Mouse (Mus musculus) stomach, embryonic 14.5 days (tissue): ENCODE data around the gene Hcn3. TPM values are rescaled to one million over a fixed set of nuclear protein-coding genes. Genes with fewer than 3 reads are reported as not detected.
A peak's percentile ranks its signal among the peaks of the same experiment; 100 is the strongest.
"Not testable (repeated sequence)": the region's sequence is repeated elsewhere in the genome, so short reads cannot be mapped to it uniquely, and the experiment has no call there.

Source experiments
- ATAC-seq: fragments of 200-750 bp; cut with Nextera tagmentation; 2 replicates; pipeline ENCODE4 v1.8.0; 2017; ENCODE audit warnings: low read depth, moderate TSS enrichment; ENCODE audit not compliant: insufficient number of reproducible peaks, insufficient read depth, low FRiP score
- H3K27ac ChIP-seq: fragments of 300-500 bp; sonication (generic); 2 replicates; pipeline ENCODE4 v1.5.1; 2014; ENCODE audit warnings: mild to moderate bottlenecking, low read length, moderate library complexity, mixed read lengths
- H3K27me3 ChIP-seq: fragments of 300-500 bp; sonication (generic); 2 replicates; pipeline ENCODE4 v1.6.1; 2014; ENCODE audit warnings: low read length, control low read depth, mixed read lengths; ENCODE audit not compliant: control insufficient read depth, insufficient read depth
- H3K36me3 ChIP-seq: fragments of 300-500 bp; sonication (generic); 2 replicates; pipeline ENCODE4 v1.6.1; 2014; ENCODE audit warnings: mild to moderate bottlenecking, control low read depth, low read length, moderate library complexity, mixed read lengths; ENCODE audit not compliant: control insufficient read depth, insufficient read depth
- H3K4me1 ChIP-seq: fragments of 300-500 bp; sonication (generic); 2 replicates; pipeline ENCODE4 v1.6.1; 2014; ENCODE audit warnings: low read length, control low read depth, mixed read lengths; ENCODE audit not compliant: control insufficient read depth, insufficient read depth
- H3K4me2 ChIP-seq: fragments of 300-500 bp; sonication (generic); replicated peaks from 2 replicates; pipeline ENCODE4 v1.6.1; 2014; ENCODE audit warnings: low read depth, low read length, control low read depth
- H3K4me3 ChIP-seq: fragments of 300-500 bp; sonication (generic); 2 replicates; pipeline ENCODE4 v1.5.1; 2014; ENCODE audit warnings: low read depth, low read length, control low read depth
- H3K9ac ChIP-seq: fragments of 300-500 bp; sonication (generic); replicated peaks from 2 replicates; pipeline ENCODE4 v1.6.1; 2014; ENCODE audit warnings: low read depth, mild to moderate bottlenecking, control low read depth, low read length, moderate library complexity, mixed read lengths
- H3K9me3 ChIP-seq: fragments of 300-500 bp; sonication (generic); 2 replicates; pipeline ENCODE4 v1.6.1; 2016; ENCODE audit warnings: low read depth, low read length, control low read depth; ENCODE audit not compliant: control insufficient read depth
- WGBS: fragments of 180-500 bp; shearing (Covaris S2); extraction: QIAGEN DNeasy Blood & Tissue Kit; methylation state at CpG from one replicate; pipeline ENCODE4 v1.1.7; 2014; 5-methylcytosine and 5-hydroxymethylcytosine counted together
- polyA plus RNA-seq: library from polyadenylated mRNA; unstranded; fragments of >200 nt; fragmentation: Nextera tagmentation; extraction: Ambion mirVana; gene quantifications from 2 replicates; pipeline ENCODE4 v1.2.1, GENCODE M21; 2014

Gene Hcn3
- polyA plus RNA-seq, 1 experiment from 2014 or later = 1.9 TPM

DNA sequence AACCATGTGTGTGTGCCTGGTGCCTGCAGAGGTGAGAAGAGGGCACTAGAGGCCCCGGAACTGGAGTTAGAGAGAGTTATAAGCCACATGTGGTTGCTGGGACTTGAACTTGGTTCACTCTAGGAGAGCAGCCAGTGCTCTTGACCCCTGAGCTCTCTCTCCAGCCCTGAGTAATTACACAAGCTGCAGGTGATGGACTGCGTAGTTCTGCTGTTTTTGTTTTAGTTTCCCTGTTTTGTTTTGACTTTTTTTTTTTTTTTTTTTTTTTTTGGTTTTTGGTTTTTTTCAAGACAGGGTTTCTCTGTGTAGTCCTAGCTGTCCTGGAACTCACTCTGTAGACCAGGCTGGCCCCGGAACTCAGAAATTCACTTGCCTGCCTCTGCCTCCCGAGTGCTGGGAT, 1.8 kb upstream of the Hcn3 start:
- Histone ChIP-seq H3K4me1 (peaks cover 26% of the 10 kb centered on the region), H3K9me3 (no peaks in the 10 kb centered on the region), H3K36me3 (peaks cover 7% of the 10 kb centered on the region; the same call in 1 of the 2 replicates), H3K27ac (no peak overlapping the region), H3K9ac (no peak overlapping the region), H3K4me2 (no peak overlapping the region), H3K4me3 (no peak overlapping the region), H3K27me3 (no peaks in the 10 kb centered on the region)
- ATAC-seq = no peak
- WGBS = 85% methylated on average over 4 of the region's 4 CpGs

DNA sequence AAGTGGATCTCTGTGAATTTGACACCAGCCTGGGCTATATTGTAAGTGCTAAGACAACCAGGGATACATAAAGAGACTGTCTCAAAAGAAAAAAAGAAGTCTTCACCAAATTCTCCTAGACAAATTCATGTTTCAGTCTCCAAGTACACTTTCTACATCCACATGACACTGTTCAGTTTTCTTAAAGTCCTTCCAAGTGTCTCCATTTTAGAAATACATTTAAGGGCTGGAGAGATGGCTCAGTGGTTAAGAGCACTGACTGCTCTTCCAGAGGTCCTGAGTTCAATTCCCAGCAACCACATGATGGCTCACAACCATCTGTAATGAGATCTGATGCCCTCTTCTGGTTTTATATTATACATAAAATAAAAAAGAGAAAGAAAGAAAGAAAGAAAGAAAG, 1.2 kb upstream of the Hcn3 start:
- not testable (repeated sequence) for H3K9me3 ChIP-seq, H3K4me2 ChIP-seq, H3K27me3 ChIP-seq, H3K27ac ChIP-seq, H3K4me3 ChIP-seq, H3K9ac ChIP-seq, ATAC-seq, H3K36me3 ChIP-seq
- H3K4me1 ChIP-seq = peaks cover 21% of the 10 kb centered on the region

DNA sequence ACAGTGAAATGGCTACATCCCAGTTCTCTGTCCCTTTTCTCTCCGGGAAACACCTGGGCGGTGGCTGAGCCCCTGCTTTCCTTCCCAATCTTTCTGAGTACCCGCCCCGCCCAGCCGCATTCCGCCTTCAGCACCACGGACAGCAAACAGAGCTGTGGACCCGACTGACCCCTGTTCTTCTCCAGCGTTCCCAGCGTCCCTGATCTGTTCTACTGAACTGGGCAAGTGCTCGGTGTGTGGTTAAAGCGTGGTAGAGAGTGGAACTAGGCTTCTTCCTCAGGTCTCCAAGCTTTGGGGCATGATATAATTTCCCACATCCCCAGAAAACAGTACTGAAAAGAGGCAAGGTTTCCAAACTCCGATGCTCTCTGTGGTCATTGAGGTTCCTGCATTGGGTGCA, 785 bp downstream of the Hcn3 start:
- no peaks in the 10 kb centered on the region for H3K9me3 ChIP-seq
- H3K4me1 ChIP-seq = peaks cover 13% of the 10 kb centered on the region
- no peaks in the 10 kb centered on the region for H3K36me3 ChIP-seq
- H3K4me2 ChIP-seq = peak overlapping the region; percentile 96
- H3K4me3 ChIP-seq = peak overlapping the region; percentile 60
- no peak overlapping the region for H3K27ac ChIP-seq
- ATAC-seq = peak; percentile 12; the same call in 1 of the 2 replicates
- WGBS = 0% methylated on average over 13 of the region's 13 CpGs
- H3K27me3 ChIP-seq = no peaks in the 10 kb centered on the region
- no peak overlapping the region for H3K9ac ChIP-seq

DNA sequence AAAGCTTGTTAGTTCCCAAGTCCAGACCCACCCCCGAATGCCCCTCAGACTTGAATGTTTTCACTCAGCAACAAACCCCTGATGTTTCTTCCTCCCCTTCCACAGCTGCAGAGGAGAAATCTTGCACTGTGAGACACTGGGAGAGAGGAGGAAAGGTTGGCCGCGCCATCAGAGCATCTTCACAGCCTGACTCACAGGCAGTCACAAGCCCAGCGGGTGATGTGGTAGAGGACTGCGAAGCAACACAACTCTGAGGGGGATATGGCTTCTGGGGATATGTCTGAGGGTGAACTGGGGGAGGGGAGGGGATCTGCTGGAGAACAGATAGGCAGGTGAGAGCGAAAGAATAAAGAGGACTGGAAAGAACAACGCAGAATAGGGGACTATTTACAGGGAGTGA, 1.3 kb downstream of the Hcn3 start:
- Histone ChIP-seq H3K9me3 (no peaks in the 10 kb centered on the region), H3K36me3 (no peaks in the 10 kb centered on the region), H3K4me1 (0 out of 2 replicates have a peak, but pooled peaks cover 8% of the 10 kb centered on the region), H3K27me3 (no peaks in the 10 kb centered on the region), H3K9ac (no peak overlapping the region), H3K4me3 (no peak overlapping the region), H3K4me2 (no peak overlapping the region), H3K27ac (no peak overlapping the region)
- ATAC-seq = no peak
- WGBS = 17% methylated on average over 7 of the region's 7 CpGs

DNA sequence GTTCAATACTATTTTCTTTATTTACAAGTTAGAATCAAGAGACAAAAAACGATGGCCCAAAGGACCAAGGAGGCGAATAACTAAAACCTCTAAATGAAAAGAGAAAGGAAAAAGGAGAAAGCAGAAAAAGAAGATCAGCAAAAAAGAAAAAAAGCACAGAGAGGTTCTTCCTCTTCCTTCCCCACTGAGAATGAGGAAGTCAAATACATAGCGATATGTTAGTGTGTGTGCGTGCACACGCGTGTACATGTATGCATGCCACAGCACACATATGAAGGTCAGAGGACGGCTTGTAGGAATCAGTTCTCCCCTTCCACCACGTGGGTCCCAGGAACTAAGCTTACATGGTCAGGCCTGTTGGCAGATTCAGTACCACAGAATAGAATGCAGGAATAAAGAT, 3.0 kb downstream of the Hcn3 start:
- H3K4me1 ChIP-seq = 0 out of 2 replicates have a peak, but pooled peaks cover 8% of the 10 kb centered on the region
- no peaks in the 10 kb centered on the region; the same call in 1 of the 2 replicates for H3K27me3 ChIP-seq
- no peaks in the 10 kb centered on the region for H3K36me3 ChIP-seq
- 89% methylated on average over 8 of the region's 8 CpGs for WGBS
- no peak overlapping the region for H3K27ac ChIP-seq
- no peak overlapping the region for H3K4me3 ChIP-seq
- no peak for ATAC-seq
- no peak overlapping the region for H3K9ac ChIP-seq
- no peak overlapping the region for H3K4me2 ChIP-seq
- no peaks in the 10 kb centered on the region for H3K9me3 ChIP-seq

DNA sequence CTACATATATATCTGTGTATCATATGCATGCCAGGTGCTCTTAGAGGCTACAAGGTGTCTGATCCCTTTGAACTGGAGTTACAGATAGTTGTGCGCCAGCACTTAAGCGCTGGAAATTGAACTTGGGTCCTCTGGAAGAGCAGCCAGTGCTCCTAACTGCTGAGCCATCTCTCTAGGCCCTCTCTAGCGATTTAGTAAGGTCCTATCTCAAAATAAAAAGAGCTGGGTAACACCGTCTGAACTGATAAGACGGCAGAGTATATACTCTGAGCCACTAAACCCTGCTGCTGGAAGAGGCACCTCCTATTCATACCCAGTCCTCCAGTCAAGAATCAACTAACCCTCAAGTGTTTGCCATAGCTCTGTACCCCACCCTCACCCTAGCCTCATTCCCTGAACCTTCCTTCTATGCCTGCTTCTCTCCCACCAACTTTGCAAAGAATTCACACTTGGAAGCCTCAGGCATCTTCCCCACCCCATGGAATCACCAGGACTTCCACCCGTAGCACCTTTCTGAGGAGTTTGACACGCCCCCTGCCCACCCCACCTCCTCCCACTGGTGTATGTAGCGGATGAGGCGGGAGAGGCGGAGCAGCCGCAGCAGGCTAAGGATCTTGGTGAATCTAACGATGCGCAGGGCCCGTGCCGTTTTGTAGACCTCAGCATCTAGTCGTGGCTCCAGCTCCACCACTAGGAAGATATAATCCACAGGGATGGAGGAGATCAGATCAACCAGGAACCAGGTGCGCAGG, 7.7 kb downstream of the Hcn3 start:
- Histone ChIP-seq H3K4me3 (no peak overlapping the region), H3K9ac (no peak overlapping the region), H3K36me3 (no peaks in the 10 kb centered on the region), H3K4me1 (no peaks in the 10 kb centered on the region), H3K27me3 (peaks cover 5% of the 10 kb centered on the region; the same call in 1 of the 2 replicates), H3K27ac (no peak overlapping the region), H3K9me3 (no peaks in the 10 kb centered on the region), H3K4me2 (no peak overlapping the region)
- WGBS = 44% methylated on average over 17 of the region's 17 CpGs
- ATAC-seq = no peak

DNA sequence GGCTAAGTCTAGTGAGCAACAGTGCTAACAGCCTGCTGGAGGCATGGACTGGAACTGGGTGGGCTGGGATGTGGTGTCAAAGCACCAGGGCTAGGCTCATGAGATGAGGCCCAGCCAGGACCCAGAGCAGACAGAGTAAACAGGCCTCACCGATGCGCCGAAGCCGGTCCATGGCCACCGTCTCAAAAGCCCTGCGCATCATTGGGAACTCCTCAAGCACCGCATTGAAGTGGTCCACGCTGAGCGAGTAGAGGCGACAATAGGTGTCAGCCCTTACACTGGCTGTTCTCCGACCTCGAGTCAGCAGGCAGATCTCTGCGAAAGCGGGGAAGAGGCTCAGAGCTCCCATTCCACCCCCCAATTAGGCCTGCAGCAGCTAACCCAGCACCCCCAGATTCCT, 11.4 kb downstream of the Hcn3 start:
- peaks cover 5% of the 10 kb centered on the region; the same call in 1 of the 2 replicates for H3K27me3 ChIP-seq
- 68% methylated on average over 14 of the region's 14 CpGs for WGBS
- no peak overlapping the region for H3K4me2 ChIP-seq
- H3K4me3 ChIP-seq = no peak overlapping the region
- no peaks in the 10 kb centered on the region for H3K9me3 ChIP-seq
- H3K9ac ChIP-seq = no peak overlapping the region
- ATAC-seq = no peak
- no peak overlapping the region for H3K27ac ChIP-seq
- H3K36me3 ChIP-seq = no peaks in the 10 kb centered on the region
- no peaks in the 10 kb centered on the region for H3K4me1 ChIP-seq

DNA sequence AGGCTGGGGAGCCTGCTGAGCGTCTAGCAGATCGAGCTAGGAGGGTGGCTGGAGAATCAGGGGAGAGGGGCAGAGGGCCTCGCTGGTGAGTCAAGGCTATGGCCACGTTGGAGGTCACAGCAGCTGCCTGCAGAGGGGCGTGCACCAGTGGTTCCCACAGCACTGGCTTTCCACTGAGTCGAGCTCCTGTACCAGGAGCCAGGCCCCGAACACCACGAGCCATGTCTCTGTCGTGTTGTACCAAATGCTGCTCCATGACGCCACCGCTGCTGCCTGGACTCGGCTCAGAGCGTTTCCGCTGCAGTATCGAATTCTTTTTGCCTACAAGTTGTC, 12.1 kb downstream of the Hcn3 start:
- no peak for ATAC-seq
- Histone ChIP-seq H3K4me2 (peak overlapping the region; percentile 30), H3K27ac (no peak overlapping the region), H3K4me1 (no peaks in the 10 kb centered on the region), H3K27me3 (peaks cover 5% of the 10 kb centered on the region; the same call in 1 of the 2 replicates), H3K9ac (no peak overlapping the region), H3K9me3 (no peaks in the 10 kb centered on the region), H3K4me3 (peak overlapping the region; percentile 3; the same call in 1 of the 2 replicates), H3K36me3 (no peaks in the 10 kb centered on the region)
- 9% methylated on average over 15 of the region's 15 CpGs for WGBS
